Mouse (Mus musculus): ENCODE results near the gene Bmt2. TPM values are rescaled to one million over a fixed set of nuclear protein-coding genes. Genes with fewer than 3 reads are reported as not detected.

The Bmt2 gene
- total RNA-seq, 2 experiments from 2014 or later = 5.3 to 11.1 TPM

GRCm38 (mm10) chr6:13630607-13631006 is 47.2 kb downstream of the Bmt2 start:
- no peak for ATAC-seq (replicated peaks; ENCODE audit: poor library complexity, severe bottlenecking)

- no peak for ATAC-seq (replicated peaks; ENCODE audit: poor library complexity, severe bottlenecking)
These were observed 58.1 kb downstream of the Bmt2 start for GRCm38 (mm10) chr6:13619618-13620017.

GRCm38 (mm10) chr6:13617110-13617509 is 60.7 kb downstream of the Bmt2 start:
- ATAC-seq (replicated peaks; ENCODE audit: poor library complexity, severe bottlenecking) = peak; percentile 80

- ATAC-seq (replicated peaks; ENCODE audit: poor library complexity, severe bottlenecking) = no peak
These were observed 63.2 kb downstream of the Bmt2 start for GRCm38 (mm10) chr6:13614568-13614967.

- no peak for ATAC-seq (replicated peaks; ENCODE audit: poor library complexity, severe bottlenecking)
These were observed 64.1 kb downstream of the Bmt2 start for GRCm38 (mm10) chr6:13613671-13614070.

- ATAC-seq (replicated peaks; ENCODE audit: poor library complexity, severe bottlenecking) = peak; percentile 18
These were observed 66.9 kb downstream of the Bmt2 start for GRCm38 (mm10) chr6:13610869-13611268.

- peak; percentile 45 for ATAC-seq (replicated peaks; ENCODE audit: poor library complexity, severe bottlenecking)
These were observed 68.2 kb downstream of the Bmt2 start for GRCm38 (mm10) chr6:13609353-13610140.

GRCm38 (mm10) chr6:13607621-13608493 is 69.9 kb downstream of the Bmt2 start, which contains the start of gene Tmem168:
Gene Tmem168, minus strand, starts transcription at chr6:13608100.
- peak; percentile 85 for ATAC-seq (replicated peaks; ENCODE audit: poor library complexity, severe bottlenecking)

- no peak for ATAC-seq (replicated peaks; ENCODE audit: poor library complexity, severe bottlenecking)
These were observed 70.7 kb downstream of the Bmt2 start for GRCm38 (mm10) chr6:13606921-13607620.

- no peak for ATAC-seq (replicated peaks; ENCODE audit: poor library complexity, severe bottlenecking)
These were observed 71.4 kb downstream of the Bmt2 start for GRCm38 (mm10) chr6:13606394-13606793.

- ATAC-seq (replicated peaks; ENCODE audit: poor library complexity, severe bottlenecking) = peak; percentile 10; the same call in 1 of the 2 replicates
These were observed 74.6 kb downstream of the Bmt2 start for GRCm38 (mm10) chr6:13603134-13603533.

GRCm38 (mm10) chr6:13601587-13601986 is 76.2 kb downstream of the Bmt2 start:
- ATAC-seq (replicated peaks; ENCODE audit: poor library complexity, severe bottlenecking) = peak; percentile 98

- no peak for ATAC-seq (replicated peaks; ENCODE audit: poor library complexity, severe bottlenecking)
These were observed 79.4 kb downstream of the Bmt2 start for GRCm38 (mm10) chr6:13598239-13598923.

GRCm38 (mm10) chr6:13592729-13593345 is 84.9 kb downstream of the Bmt2 start:
- no peak for ATAC-seq (replicated peaks; ENCODE audit: poor library complexity, severe bottlenecking)

GRCm38 (mm10) chr6:13586560-13586959 is 91.2 kb downstream of the Bmt2 start:
- ATAC-seq (replicated peaks; ENCODE audit: poor library complexity, severe bottlenecking) = no peak

GRCm38 (mm10) chr6:13586154-13586553 is 91.6 kb downstream of the Bmt2 start:
- no peak for ATAC-seq (replicated peaks; ENCODE audit: poor library complexity, severe bottlenecking)

- ATAC-seq (replicated peaks; ENCODE audit: poor library complexity, severe bottlenecking) = no peak
These were observed 93.0 kb downstream of the Bmt2 start for GRCm38 (mm10) chr6:13584788-13585187.

GRCm38 (mm10) chr6:13582075-13582474 is 95.7 kb downstream of the Bmt2 start:
- ATAC-seq (replicated peaks; ENCODE audit: poor library complexity, severe bottlenecking) = no peak

Measured in granulocyte monocyte progenitor cell, adult 5-6 weeks (primary cell).